Mouse (Mus musculus) testis, adult 2 months (tissue): ENCODE measurements around the gene Wfikkn1.

ENCODE experiments used
- CTCF ChIP-seq: fragments of 200-500 bp; IDR thresholded peaks from 2 replicates; pipeline ENCODE4 v1.5.1; 2012; ENCODE audit warnings: low read depth, mild to moderate bottlenecking, inconsistent platforms, low read length, moderate library complexity; ENCODE audit not compliant: control insufficient read depth, insufficient read depth, insufficient replicate concordance
- POLR2A ChIP-seq: fragments of 200-500 bp; IDR thresholded peaks from 2 replicates; pipeline ENCODE4 v1.6.1; 2012; ENCODE audit warnings: low read depth, mild to moderate bottlenecking, inconsistent platforms, low read length, moderate library complexity; ENCODE audit not compliant: control insufficient read depth

- no peak for TF ChIP-seq CTCF
- no peak for TF ChIP-seq POLR2A
Observed at GRCm38 (mm10) chr17:25877025-25877424, 3.6 kb downstream of the Wfikkn1 start.
